Mouse (Mus musculus): ENCODE measurements around the gene Igsf9b. TPM values are rescaled to one million over a fixed set of nuclear protein-coding genes. Genes with fewer than 3 reads are reported as not detected.

Gene Igsf9b
- polyA plus RNA-seq, 1 experiment from 2014 or later = 4.8 TPM

- H3K27ac ChIP-seq (ENCODE audit: low read depth) = no peak overlapping the region
- ATAC-seq (replicated peaks; ENCODE audit: low FRiP score, low TSS enrichment, low read depth) (no peak), DNase-seq (ENCODE audit: low spot score) (no peak)
- no peaks in the 10 kb centered on the region for H3K4me1 ChIP-seq (replicated peaks; ENCODE audit: control insufficient read depth, insufficient read depth, low read length)
- no peaks in the 10 kb centered on the region for H3K27me3 ChIP-seq (replicated peaks; ENCODE audit: control insufficient read depth, insufficient read depth, low read length)
- H3K4me3 ChIP-seq (ENCODE audit: low read depth, low read length) = no peak overlapping the region
- no peaks in the 10 kb centered on the region for H3K9me3 ChIP-seq (ENCODE audit: control insufficient read depth, low read length)
- no peak overlapping the region for H3K9ac ChIP-seq (ENCODE audit: low read length)
- H3K36me3 ChIP-seq (ENCODE audit: control insufficient read depth, insufficient read depth, low read length) = no peaks in the 10 kb centered on the region
- H3K4me2 ChIP-seq (ENCODE audit: low read length) = no peak overlapping the region
- WGBS = 83% methylated on average over 4 of the region's 4 CpGs
Measured at GRCm38 (mm10) chr9:27269322-27269721, 29.7 kb upstream of the Igsf9b start.

- Histone ChIP-seq H3K27me3 (replicated peaks; ENCODE audit: control insufficient read depth, insufficient read depth, low read length) (no peaks in the 10 kb centered on the region), H3K9me3 (ENCODE audit: control insufficient read depth, low read length) (no peaks in the 10 kb centered on the region), H3K4me3 (ENCODE audit: low read depth, low read length) (no peak overlapping the region), H3K36me3 (ENCODE audit: control insufficient read depth, insufficient read depth, low read length) (no peaks in the 10 kb centered on the region), H3K27ac (ENCODE audit: low read depth) (no peak overlapping the region), H3K4me1 (replicated peaks; ENCODE audit: control insufficient read depth, insufficient read depth, low read length) (no peaks in the 10 kb centered on the region), H3K4me2 (ENCODE audit: low read length) (no peak overlapping the region), H3K9ac (ENCODE audit: low read length) (no peak overlapping the region)
- ATAC-seq (replicated peaks; ENCODE audit: low FRiP score, low TSS enrichment, low read depth) (no peak), DNase-seq (ENCODE audit: low spot score) (no peak)
- WGBS = 91% methylated on average over 2 of the region's 2 CpGs
Measured at GRCm38 (mm10) chr9:27269904-27270303, 29.1 kb upstream of the Igsf9b start.

GRCm38 (mm10) chr9:27271899-27272298, 27.1 kb upstream of the Igsf9b start:
- DNase-seq (ENCODE audit: low spot score) (no peak), ATAC-seq (replicated peaks; ENCODE audit: low FRiP score, low TSS enrichment, low read depth) (no peak)
- no peaks in the 10 kb centered on the region for H3K4me1 ChIP-seq (replicated peaks; ENCODE audit: control insufficient read depth, insufficient read depth, low read length)
- WGBS = 80% methylated on average over 2 of the region's 2 CpGs
- no peaks in the 10 kb centered on the region for H3K36me3 ChIP-seq (ENCODE audit: control insufficient read depth, insufficient read depth, low read length)
- no peak overlapping the region for H3K4me3 ChIP-seq (ENCODE audit: low read depth, low read length)
- H3K9ac ChIP-seq (ENCODE audit: low read length) = no peak overlapping the region
- no peaks in the 10 kb centered on the region for H3K9me3 ChIP-seq (ENCODE audit: control insufficient read depth, low read length)
- H3K4me2 ChIP-seq (ENCODE audit: low read length) = no peak overlapping the region
- H3K27me3 ChIP-seq (replicated peaks; ENCODE audit: control insufficient read depth, insufficient read depth, low read length) = no peaks in the 10 kb centered on the region
- H3K27ac ChIP-seq (ENCODE audit: low read depth) = no peak overlapping the region

- H3K27ac ChIP-seq (ENCODE audit: low read depth) = no peak overlapping the region
- no peaks in the 10 kb centered on the region for H3K27me3 ChIP-seq (replicated peaks; ENCODE audit: control insufficient read depth, insufficient read depth, low read length)
- no peak for ATAC-seq (replicated peaks; ENCODE audit: low FRiP score, low TSS enrichment, low read depth)
- no peak for DNase-seq (ENCODE audit: low spot score)
- H3K9ac ChIP-seq (ENCODE audit: low read length) = no peak overlapping the region
- H3K4me2 ChIP-seq (ENCODE audit: low read length) = no peak overlapping the region
- H3K36me3 ChIP-seq (ENCODE audit: control insufficient read depth, insufficient read depth, low read length) = no peaks in the 10 kb centered on the region
- H3K9me3 ChIP-seq (ENCODE audit: control insufficient read depth, low read length) = no peaks in the 10 kb centered on the region
- WGBS = 82% methylated on average over 1 of the region's 1 CpGs
- no peaks in the 10 kb centered on the region for H3K4me1 ChIP-seq (replicated peaks; ENCODE audit: control insufficient read depth, insufficient read depth, low read length)
- no peak overlapping the region for H3K4me3 ChIP-seq (ENCODE audit: low read depth, low read length)
Measured at GRCm38 (mm10) chr9:27272858-27273257, 26.1 kb upstream of the Igsf9b start.

- Histone ChIP-seq H3K4me1 (replicated peaks; ENCODE audit: control insufficient read depth, insufficient read depth, low read length) (no peaks in the 10 kb centered on the region), H3K9me3 (ENCODE audit: control insufficient read depth, low read length) (no peaks in the 10 kb centered on the region), H3K4me3 (ENCODE audit: low read depth, low read length) (no peak overlapping the region), H3K36me3 (ENCODE audit: control insufficient read depth, insufficient read depth, low read length) (no peaks in the 10 kb centered on the region), H3K27me3 (replicated peaks; ENCODE audit: control insufficient read depth, insufficient read depth, low read length) (no peaks in the 10 kb centered on the region), H3K4me2 (ENCODE audit: low read length) (no peak overlapping the region), H3K9ac (ENCODE audit: low read length) (no peak overlapping the region), H3K27ac (ENCODE audit: low read depth) (no peak overlapping the region)
- 77% methylated on average over 8 of the region's 8 CpGs for WGBS
- DNase-seq (ENCODE audit: low spot score) = no peak
- no peak for ATAC-seq (replicated peaks; ENCODE audit: low FRiP score, low TSS enrichment, low read depth)
Measured at GRCm38 (mm10) chr9:27276282-27276839, 22.6 kb upstream of the Igsf9b start.

- ATAC-seq (replicated peaks; ENCODE audit: low FRiP score, low TSS enrichment, low read depth) (no peak), DNase-seq (ENCODE audit: low spot score) (no peak)
- no peaks in the 10 kb centered on the region for H3K36me3 ChIP-seq (ENCODE audit: control insufficient read depth, insufficient read depth, low read length)
- no peaks in the 10 kb centered on the region for H3K4me1 ChIP-seq (replicated peaks; ENCODE audit: control insufficient read depth, insufficient read depth, low read length)
- H3K4me2 ChIP-seq (ENCODE audit: low read length) = no peak overlapping the region
- no peaks in the 10 kb centered on the region for H3K27me3 ChIP-seq (replicated peaks; ENCODE audit: control insufficient read depth, insufficient read depth, low read length)
- H3K9me3 ChIP-seq (ENCODE audit: control insufficient read depth, low read length) = no peaks in the 10 kb centered on the region
- no peak overlapping the region for H3K4me3 ChIP-seq (ENCODE audit: low read depth, low read length)
- no peak overlapping the region for H3K9ac ChIP-seq (ENCODE audit: low read length)
- H3K27ac ChIP-seq (ENCODE audit: low read depth) = no peak overlapping the region
- WGBS = 56% methylated on average over 5 of the region's 5 CpGs
Measured at GRCm38 (mm10) chr9:27277401-27278087, 21.5 kb upstream of the Igsf9b start.

- no peak for ATAC-seq (replicated peaks; ENCODE audit: low FRiP score, low TSS enrichment, low read depth)
- H3K4me3 ChIP-seq (ENCODE audit: low read depth, low read length) = no peak overlapping the region
- WGBS = 84% methylated on average over 1 of the region's 1 CpGs
- no peak overlapping the region for H3K9ac ChIP-seq (ENCODE audit: low read length)
- H3K4me2 ChIP-seq (ENCODE audit: low read length) = no peak overlapping the region
- no peak for DNase-seq (ENCODE audit: low spot score)
- H3K36me3 ChIP-seq (ENCODE audit: control insufficient read depth, insufficient read depth, low read length) = no peaks in the 10 kb centered on the region
- H3K9me3 ChIP-seq (ENCODE audit: control insufficient read depth, low read length) = no peaks in the 10 kb centered on the region
- H3K4me1 ChIP-seq (replicated peaks; ENCODE audit: control insufficient read depth, insufficient read depth, low read length) = no peaks in the 10 kb centered on the region
- H3K27ac ChIP-seq (ENCODE audit: low read depth) = no peak overlapping the region
- H3K27me3 ChIP-seq (replicated peaks; ENCODE audit: control insufficient read depth, insufficient read depth, low read length) = no peaks in the 10 kb centered on the region
Measured at GRCm38 (mm10) chr9:27279041-27279440, 20.0 kb upstream of the Igsf9b start.

GRCm38 (mm10) chr9:27280976-27281375, 18.0 kb upstream of the Igsf9b start:
- no peak overlapping the region for H3K4me3 ChIP-seq (ENCODE audit: low read depth, low read length)
- no peak overlapping the region for H3K27ac ChIP-seq (ENCODE audit: low read depth)
- no peaks in the 10 kb centered on the region for H3K9me3 ChIP-seq (ENCODE audit: control insufficient read depth, low read length)
- WGBS = 74% methylated on average over 4 of the region's 4 CpGs
- no peaks in the 10 kb centered on the region for H3K27me3 ChIP-seq (replicated peaks; ENCODE audit: control insufficient read depth, insufficient read depth, low read length)
- H3K4me1 ChIP-seq (replicated peaks; ENCODE audit: control insufficient read depth, insufficient read depth, low read length) = no peaks in the 10 kb centered on the region
- no peak overlapping the region for H3K4me2 ChIP-seq (ENCODE audit: low read length)
- DNase-seq (ENCODE audit: low spot score) = no peak
- no peak overlapping the region for H3K9ac ChIP-seq (ENCODE audit: low read length)
- H3K36me3 ChIP-seq (ENCODE audit: control insufficient read depth, insufficient read depth, low read length) = no peaks in the 10 kb centered on the region
- ATAC-seq (replicated peaks; ENCODE audit: low FRiP score, low TSS enrichment, low read depth) = no peak

GRCm38 (mm10) chr9:27285719-27286249, 13.2 kb upstream of the Igsf9b start:
- Histone ChIP-seq H3K4me3 (ENCODE audit: low read depth, low read length) (no peak overlapping the region), H3K27ac (ENCODE audit: low read depth) (no peak overlapping the region), H3K4me1 (replicated peaks; ENCODE audit: control insufficient read depth, insufficient read depth, low read length) (peaks cover 9% of the 10 kb centered on the region), H3K4me2 (ENCODE audit: low read length) (no peak overlapping the region), H3K9ac (ENCODE audit: low read length) (no peak overlapping the region), H3K27me3 (replicated peaks; ENCODE audit: control insufficient read depth, insufficient read depth, low read length) (no peaks in the 10 kb centered on the region), H3K9me3 (ENCODE audit: control insufficient read depth, low read length) (no peaks in the 10 kb centered on the region), H3K36me3 (ENCODE audit: control insufficient read depth, insufficient read depth, low read length) (no peaks in the 10 kb centered on the region)
- ATAC-seq (replicated peaks; ENCODE audit: low FRiP score, low TSS enrichment, low read depth) (no peak), DNase-seq (ENCODE audit: low spot score) (no peak)
- WGBS = 69% methylated on average over 3 of the region's 3 CpGs
